Mouse (Mus musculus) heart, postnatal 0 days (tissue): Measurements from ENCODE around the gene Lrp8. TPM values are rescaled to one million over a fixed set of nuclear protein-coding genes. Genes with fewer than 3 reads are reported as not detected.

Experiments used
- ATAC-seq: fragments of 200-750 bp; cut with Nextera tagmentation; 2 replicates; pipeline ENCODE4 v1.8.0; 2017; ENCODE audit warnings: low read depth, moderate number of reproducible peaks, moderate library complexity; ENCODE audit not compliant: insufficient read depth
- DNase-seq: peaks from one replicate; pipeline ENCODE4 v3.0.0-alpha.2; 2016; ENCODE audit warnings: low spot score
- H3K27ac ChIP-seq: fragments of 300-500 bp; sonication (generic); 2 replicates; pipeline ENCODE4 v1.5.1; 2014; ENCODE audit warnings: low read depth, mild to moderate bottlenecking
- H3K27me3 ChIP-seq: fragments of 300-500 bp; sonication (generic); 2 replicates; pipeline ENCODE4 v1.6.1; 2014; ENCODE audit warnings: low read length, mixed read lengths; ENCODE audit not compliant: control insufficient read depth, insufficient read depth
- H3K36me3 ChIP-seq: fragments of 300-500 bp; sonication (generic); replicated peaks from 2 replicates; pipeline ENCODE4 v1.6.1; 2014; ENCODE audit warnings: low read length, mixed read lengths; ENCODE audit not compliant: control insufficient read depth, insufficient read depth
- H3K4me1 ChIP-seq: fragments of 300-500 bp; sonication (generic); 2 replicates; pipeline ENCODE4 v1.6.1; 2014; ENCODE audit warnings: antibody characterized with exemption; ENCODE audit not compliant: control insufficient read depth, insufficient read depth
- H3K4me2 ChIP-seq: fragments of 300-500 bp; sonication (generic); 2 replicates; pipeline ENCODE4 v1.6.1; 2014; ENCODE audit warnings: low read depth, mild to moderate bottlenecking, low read length, moderate library complexity
- H3K4me3 ChIP-seq: fragments of 300-500 bp; sonication (generic); 2 replicates; pipeline ENCODE4 v1.5.1; 2014; ENCODE audit warnings: low read depth, low read length
- H3K9ac ChIP-seq: fragments of 300-500 bp; sonication (generic); replicated peaks from 2 replicates; pipeline ENCODE4 v1.6.1; 2014; ENCODE audit warnings: low read depth, low read length, mixed read lengths
- H3K9me3 ChIP-seq: fragments of 300-500 bp; sonication (generic); replicated peaks from 2 replicates; pipeline ENCODE4 v1.6.1; 2016; ENCODE audit warnings: low read length; ENCODE audit not compliant: control insufficient read depth
- CTCF ChIP-seq: IDR thresholded peaks from 2 replicates; pipeline ENCODE4 v1.5.1; 2016; ENCODE audit warnings: antibody characterized with exemption, control low read depth, low read depth
- EP300 ChIP-seq: IDR thresholded peaks from 2 replicates; pipeline ENCODE4 v1.6.1; 2016; ENCODE audit warnings: antibody characterized with exemption, low read depth
- WGBS: fragments of 180-500 bp; shearing (Covaris S2); extraction: QIAGEN DNeasy Blood & Tissue Kit; methylation state at CpG from one replicate; pipeline ENCODE4 v1.1.7; 2014; 5-methylcytosine and 5-hydroxymethylcytosine counted together
- polyA plus RNA-seq: library from polyadenylated mRNA; unstranded; fragments of >200 nt; fragmentation: Nextera tagmentation; extraction: Ambion mirVana; gene quantifications from 2 replicates; pipeline ENCODE4 v1.2.1, GENCODE M21; 2015
- total RNA-seq: library from RNA; depleted of rRNA; stranded (reverse); fragments of >200 nt; gene quantifications from 2 replicates; pipeline ENCODE4 v1.2.3, GENCODE M21; 2014; ENCODE audit warnings: low replicate concordance

The Lrp8 gene
- total and polyA plus RNA-seq, 2 experiments from 2014 or later, result 0.57 TPM; not detected in 1

- Histone ChIP-seq H3K36me3 (no peaks in the 10 kb centered on the region), H3K4me2 (no peak overlapping the region), H3K9me3 (no peaks in the 10 kb centered on the region), H3K27ac (no peak overlapping the region), H3K4me1 (no peaks in the 10 kb centered on the region), H3K4me3 (no peak overlapping the region), H3K9ac (no peak overlapping the region), H3K27me3 (peaks cover 39% of the 10 kb centered on the region)
- no peak for ATAC-seq
- WGBS, result 59% methylated on average over 7 of the region's 7 CpGs
- no peak for DNase-seq
- no peak for TF ChIP-seq CTCF
- no peak for TF ChIP-seq EP300
Observed at GRCm38 (mm10) chr4:107846795-107847194, 44.7 kb downstream of the Lrp8 start.

- Histone ChIP-seq H3K9ac (no peak overlapping the region), H3K4me2 (no peak overlapping the region), H3K36me3 (no peaks in the 10 kb centered on the region), H3K27me3 (peaks cover 39% of the 10 kb centered on the region), H3K4me3 (no peak overlapping the region), H3K4me1 (no peaks in the 10 kb centered on the region), H3K9me3 (no peaks in the 10 kb centered on the region), H3K27ac (no peak overlapping the region)
- DNase-seq (no peak), ATAC-seq (no peak)
- WGBS, result 60% methylated on average over 5 of the region's 5 CpGs
- TF ChIP-seq CTCF (no peak), EP300 (no peak)
Observed at GRCm38 (mm10) chr4:107848546-107848945, 46.5 kb downstream of the Lrp8 start.

- TF ChIP-seq CTCF, result no peak
- no peak for TF ChIP-seq EP300
- ATAC-seq (no peak), DNase-seq (no peak)
- Histone ChIP-seq H3K27me3 (peaks cover 36% of the 10 kb centered on the region), H3K27ac (no peak overlapping the region), H3K4me1 (no peaks in the 10 kb centered on the region), H3K4me3 (no peak overlapping the region), H3K4me2 (no peak overlapping the region), H3K9me3 (no peaks in the 10 kb centered on the region), H3K9ac (no peak overlapping the region), H3K36me3 (no peaks in the 10 kb centered on the region)
- whole genome bisulfite sequencing, result 70% methylated on average over 9 of the region's 9 CpGs
Observed at GRCm38 (mm10) chr4:107849621-107850020, 47.6 kb downstream of the Lrp8 start.

GRCm38 (mm10) chr4:107850091-107850490, 48.0 kb downstream of the Lrp8 start:
- ATAC-seq (no peak), DNase-seq (no peak)
- Histone ChIP-seq H3K4me2 (no peak overlapping the region), H3K27me3 (peaks cover 36% of the 10 kb centered on the region), H3K27ac (no peak overlapping the region), H3K4me3 (no peak overlapping the region), H3K9ac (no peak overlapping the region), H3K4me1 (no peaks in the 10 kb centered on the region), H3K36me3 (no peaks in the 10 kb centered on the region), H3K9me3 (no peaks in the 10 kb centered on the region)
- WGBS, result 81% methylated on average over 8 of the region's 8 CpGs
- TF ChIP-seq CTCF (no peak), EP300 (no peak)

GRCm38 (mm10) chr4:107853333-107853732, 51.3 kb downstream of the Lrp8 start:
- TF ChIP-seq EP300 (no peak), CTCF (no peak)
- Histone ChIP-seq H3K27me3 (0 out of 2 replicates have a peak, but pooled peaks cover 6% of the 10 kb centered on the region), H3K27ac (no peak overlapping the region)

GRCm38 (mm10) chr4:107853836-107854235, 51.8 kb downstream of the Lrp8 start:
- no peak overlapping the region for H3K4me2 ChIP-seq
- H3K4me1 ChIP-seq, result no peaks in the 10 kb centered on the region
- H3K4me3 ChIP-seq, result no peak overlapping the region
- no peaks in the 10 kb centered on the region for H3K9me3 ChIP-seq
- H3K36me3 ChIP-seq, result no peaks in the 10 kb centered on the region
- DNase-seq (no peak), ATAC-seq (no peak)
- no peak overlapping the region for H3K9ac ChIP-seq
- H3K27ac ChIP-seq, result no peak overlapping the region
- TF ChIP-seq EP300, result no peak
- TF ChIP-seq CTCF, result no peak
- H3K27me3 ChIP-seq, result 0 out of 2 replicates have a peak, but pooled peaks cover 5% of the 10 kb centered on the region
- 81% methylated on average over 7 of the region's 7 CpGs for WGBS

More at GRCm38 (mm10) chr4:107853333-107853732, 51.3 kb downstream of the Lrp8 start:
- no peaks in the 10 kb centered on the region for H3K4me1 ChIP-seq
- WGBS, result 84% methylated on average over 8 of the region's 8 CpGs
- no peak overlapping the region for H3K9ac ChIP-seq
- no peaks in the 10 kb centered on the region for H3K36me3 ChIP-seq
- H3K9me3 ChIP-seq, result no peaks in the 10 kb centered on the region
- ATAC-seq (no peak), DNase-seq (no peak)
- H3K4me2 ChIP-seq, result no peak overlapping the region
- no peak overlapping the region for H3K4me3 ChIP-seq
